Mouse (Mus musculus): Measurements from ENCODE around the gene Atg101. TPM values are rescaled to one million over a fixed set of nuclear protein-coding genes. Genes with fewer than 3 reads are reported as not detected.

Atg101 gene
- polyA plus RNA-seq, 1 experiment from 2014 or later, result 64.1 TPM

GRCm38 (mm10) chr15:101271107-101271506 is 13.0 kb upstream of the Atg101 start:
- Histone ChIP-seq H3K4me3 (ENCODE audit: low read depth, low read length) (no peak overlapping the region), H3K27ac (ENCODE audit: low read length) (peak overlapping the region; percentile 7), H3K4me2 (replicated peaks; ENCODE audit: low read depth, low read length) (no peak overlapping the region), H3K9me3 (ENCODE audit: control insufficient read depth, low read depth, low read length) (no peaks in the 10 kb centered on the region), H3K4me1 (ENCODE audit: control insufficient read depth, insufficient read depth, low read length) (peaks cover 17% of the 10 kb centered on the region; the same call in 1 of the 2 replicates), H3K9ac (replicated peaks; ENCODE audit: low read depth, low read length) (no peak overlapping the region; the same call in 1 of the 2 replicates), H3K27me3 (ENCODE audit: control insufficient read depth, insufficient read depth, low read length) (no peaks in the 10 kb centered on the region), H3K36me3 (ENCODE audit: control insufficient read depth, insufficient read depth, low read length) (peaks cover 29% of the 10 kb centered on the region)
- 63% methylated on average over 3 of the region's 3 CpGs for WGBS
- ATAC-seq (ENCODE audit: insufficient number of reproducible peaks, insufficient read depth, low FRiP score, low read depth), result no peak

GRCm38 (mm10) chr15:101271513-101271912 is 12.6 kb upstream of the Atg101 start:
- Histone ChIP-seq H3K9ac (replicated peaks; ENCODE audit: low read depth, low read length) (no peak overlapping the region), H3K4me1 (ENCODE audit: control insufficient read depth, insufficient read depth, low read length) (peaks cover 15% of the 10 kb centered on the region; the same call in 1 of the 2 replicates), H3K4me3 (ENCODE audit: low read depth, low read length) (no peak overlapping the region), H3K27ac (ENCODE audit: low read length) (no peak overlapping the region; the same call in 1 of the 2 replicates), H3K27me3 (ENCODE audit: control insufficient read depth, insufficient read depth, low read length) (no peaks in the 10 kb centered on the region), H3K9me3 (ENCODE audit: control insufficient read depth, low read depth, low read length) (no peaks in the 10 kb centered on the region), H3K4me2 (replicated peaks; ENCODE audit: low read depth, low read length) (no peak overlapping the region), H3K36me3 (ENCODE audit: control insufficient read depth, insufficient read depth, low read length) (peaks cover 29% of the 10 kb centered on the region)
- 86% methylated on average over 15 of the region's 15 CpGs for WGBS
- ATAC-seq (ENCODE audit: insufficient number of reproducible peaks, insufficient read depth, low FRiP score, low read depth), result no peak

GRCm38 (mm10) chr15:101274380-101274779 is 9.7 kb upstream of the Atg101 start:
- 28% methylated on average over 6 of the region's 6 CpGs for WGBS
- Histone ChIP-seq H3K36me3 (ENCODE audit: control insufficient read depth, insufficient read depth, low read length) (peaks cover 29% of the 10 kb centered on the region), H3K27me3 (ENCODE audit: control insufficient read depth, insufficient read depth, low read length) (no peaks in the 10 kb centered on the region), H3K4me3 (ENCODE audit: low read depth, low read length) (no peak overlapping the region), H3K9ac (replicated peaks; ENCODE audit: low read depth, low read length) (no peak overlapping the region), H3K9me3 (ENCODE audit: control insufficient read depth, low read depth, low read length) (no peaks in the 10 kb centered on the region), H3K4me2 (replicated peaks; ENCODE audit: low read depth, low read length) (no peak overlapping the region), H3K27ac (ENCODE audit: low read length) (no peak overlapping the region), H3K4me1 (ENCODE audit: control insufficient read depth, insufficient read depth, low read length) (peaks cover 22% of the 10 kb centered on the region)
- ATAC-seq (ENCODE audit: insufficient number of reproducible peaks, insufficient read depth, low FRiP score, low read depth), result no peak

- H3K36me3 ChIP-seq (ENCODE audit: control insufficient read depth, insufficient read depth, low read length), result peaks cover 17% of the 10 kb centered on the region
- 58% methylated on average over 11 of the region's 11 CpGs for WGBS
- peak; percentile 57 for ATAC-seq (ENCODE audit: insufficient number of reproducible peaks, insufficient read depth, low FRiP score, low read depth)
- H3K4me2 ChIP-seq (replicated peaks; ENCODE audit: low read depth, low read length), result no peak overlapping the region
- H3K4me3 ChIP-seq (ENCODE audit: low read depth, low read length), result no peak overlapping the region
- H3K9ac ChIP-seq (replicated peaks; ENCODE audit: low read depth, low read length), result no peak overlapping the region
- H3K9me3 ChIP-seq (ENCODE audit: control insufficient read depth, low read depth, low read length), result no peaks in the 10 kb centered on the region
- peak overlapping the region; percentile 41; the same call in 1 of the 2 replicates for H3K27ac ChIP-seq (ENCODE audit: low read length)
- H3K4me1 ChIP-seq (ENCODE audit: control insufficient read depth, insufficient read depth, low read length), result peaks cover 24% of the 10 kb centered on the region
- H3K27me3 ChIP-seq (ENCODE audit: control insufficient read depth, insufficient read depth, low read length), result no peaks in the 10 kb centered on the region
Measured at GRCm38 (mm10) chr15:101277351-101277899, 6.6 kb upstream of the Atg101 start.

- Histone ChIP-seq H3K4me1 (ENCODE audit: control insufficient read depth, insufficient read depth, low read length) (peaks cover 24% of the 10 kb centered on the region), H3K36me3 (ENCODE audit: control insufficient read depth, insufficient read depth, low read length) (peaks cover 8% of the 10 kb centered on the region; the same call in 1 of the 2 replicates), H3K9ac (replicated peaks; ENCODE audit: low read depth, low read length) (no peak overlapping the region), H3K27me3 (ENCODE audit: control insufficient read depth, insufficient read depth, low read length) (no peaks in the 10 kb centered on the region), H3K9me3 (ENCODE audit: control insufficient read depth, low read depth, low read length) (no peaks in the 10 kb centered on the region), H3K4me3 (ENCODE audit: low read depth, low read length) (no peak overlapping the region), H3K4me2 (replicated peaks; ENCODE audit: low read depth, low read length) (no peak overlapping the region), H3K27ac (ENCODE audit: low read length) (peak overlapping the region; percentile 15; the same call in 1 of the 2 replicates)
- 35% methylated on average over 5 of the region's 5 CpGs for whole genome bisulfite sequencing
- ATAC-seq (ENCODE audit: insufficient number of reproducible peaks, insufficient read depth, low FRiP score, low read depth), result no peak
Measured at GRCm38 (mm10) chr15:101278589-101278988, 5.5 kb upstream of the Atg101 start.

- Histone ChIP-seq H3K27ac (ENCODE audit: low read length) (no peak overlapping the region; the same call in 1 of the 2 replicates), H3K9ac (replicated peaks; ENCODE audit: low read depth, low read length) (no peak overlapping the region), H3K36me3 (ENCODE audit: control insufficient read depth, insufficient read depth, low read length) (no peaks in the 10 kb centered on the region), H3K4me1 (ENCODE audit: control insufficient read depth, insufficient read depth, low read length) (peaks cover 24% of the 10 kb centered on the region), H3K4me3 (ENCODE audit: low read depth, low read length) (no peak overlapping the region), H3K4me2 (replicated peaks; ENCODE audit: low read depth, low read length) (no peak overlapping the region), H3K27me3 (ENCODE audit: control insufficient read depth, insufficient read depth, low read length) (no peaks in the 10 kb centered on the region), H3K9me3 (ENCODE audit: control insufficient read depth, low read depth, low read length) (no peaks in the 10 kb centered on the region)
- 48% methylated on average over 12 of the region's 12 CpGs for WGBS
- ATAC-seq (ENCODE audit: insufficient number of reproducible peaks, insufficient read depth, low FRiP score, low read depth), result no peak
Measured at GRCm38 (mm10) chr15:101279430-101279999, 4.6 kb upstream of the Atg101 start.

GRCm38 (mm10) chr15:101282471-101282870 is 1.6 kb upstream of the Atg101 start:
- H3K36me3 ChIP-seq (ENCODE audit: control insufficient read depth, insufficient read depth, low read length), result peaks cover 13% of the 10 kb centered on the region
- no peak overlapping the region for H3K9ac ChIP-seq (replicated peaks; ENCODE audit: low read depth, low read length)
- WGBS, result 77% methylated on average over 5 of the region's 5 CpGs
- no peak overlapping the region for H3K4me3 ChIP-seq (ENCODE audit: low read depth, low read length)
- H3K27me3 ChIP-seq (ENCODE audit: control insufficient read depth, insufficient read depth, low read length), result no peaks in the 10 kb centered on the region
- H3K4me2 ChIP-seq (replicated peaks; ENCODE audit: low read depth, low read length), result no peak overlapping the region
- H3K4me1 ChIP-seq (ENCODE audit: control insufficient read depth, insufficient read depth, low read length), result peaks cover 31% of the 10 kb centered on the region; the same call in 1 of the 2 replicates
- no peak overlapping the region for H3K27ac ChIP-seq (ENCODE audit: low read length)
- ATAC-seq (ENCODE audit: insufficient number of reproducible peaks, insufficient read depth, low FRiP score, low read depth), result no peak
- H3K9me3 ChIP-seq (ENCODE audit: control insufficient read depth, low read depth, low read length), result no peaks in the 10 kb centered on the region

GRCm38 (mm10) chr15:101283183-101283910 is 725 bp upstream of the Atg101 start:
- H3K4me1 ChIP-seq (ENCODE audit: control insufficient read depth, insufficient read depth, low read length), result peaks cover 23% of the 10 kb centered on the region; the same call in 1 of the 2 replicates
- H3K27ac ChIP-seq (ENCODE audit: low read length), result peak overlapping the region; percentile 52; the same call in 1 of the 2 replicates
- no peaks in the 10 kb centered on the region for H3K9me3 ChIP-seq (ENCODE audit: control insufficient read depth, low read depth, low read length)
- H3K4me3 ChIP-seq (ENCODE audit: low read depth, low read length), result peak overlapping the region; percentile 96
- no peaks in the 10 kb centered on the region for H3K27me3 ChIP-seq (ENCODE audit: control insufficient read depth, insufficient read depth, low read length)
- peaks cover 20% of the 10 kb centered on the region for H3K36me3 ChIP-seq (ENCODE audit: control insufficient read depth, insufficient read depth, low read length)
- 2% methylated on average over 26 of the region's 26 CpGs for WGBS
- peak overlapping the region; percentile 79 for H3K9ac ChIP-seq (replicated peaks; ENCODE audit: low read depth, low read length)
- peak overlapping the region; percentile 96 for H3K4me2 ChIP-seq (replicated peaks; ENCODE audit: low read depth, low read length)
- peak; percentile 53 for ATAC-seq (ENCODE audit: insufficient number of reproducible peaks, insufficient read depth, low FRiP score, low read depth)

Data from stomach, embryonic 14.5 days (tissue).